8 mouse cellular contexts compared by ENCODE assay signal in the genomic region with DNA sequence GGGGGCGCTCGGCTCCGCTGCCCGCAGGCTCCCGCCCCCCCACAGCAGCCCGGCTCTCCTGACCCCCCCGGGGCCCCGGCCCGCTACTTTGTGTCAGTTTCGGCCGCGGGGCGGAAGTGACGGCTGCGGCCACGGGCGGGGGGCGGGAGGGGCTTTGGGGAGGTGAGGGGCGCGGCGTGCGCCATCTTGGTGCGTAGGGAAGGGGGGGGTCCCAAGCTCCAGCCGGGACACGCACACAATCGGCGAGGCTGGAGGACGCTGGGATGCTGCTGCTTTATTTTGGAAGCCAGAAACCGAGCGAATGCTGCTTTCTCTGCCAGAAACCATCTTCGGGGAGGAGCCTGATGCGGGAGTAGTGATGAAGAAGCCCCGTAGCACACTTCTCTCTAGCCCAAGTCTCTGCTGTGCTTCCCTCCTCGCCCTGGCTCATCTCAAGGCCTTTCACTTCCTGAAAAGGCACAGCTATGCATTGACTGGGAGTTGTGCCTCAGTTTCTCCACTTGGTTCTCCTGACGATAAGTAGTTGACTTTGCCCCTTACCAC. TPM values are rescaled to one million over a fixed set of nuclear protein-coding genes. Genes with fewer than 3 reads are reported as not detected.
A peak's percentile ranks its signal among the peaks of the same experiment; 100 is the strongest.
DNase-seq lines count a peak whose midpoint lies in the region; ATAC-seq lines count a peak whose summit lies in the region.

A gene (minus strand): TSS at position 288 of the 543 bp plus-strand sequence.

- peaks cover 13% of the 10 kb centered on the region for H3K36me3 ChIP-seq in embryonic facial prominence, embryonic 13.5 days
- peaks cover 17% of the 10 kb centered on the region for H3K36me3 ChIP-seq in heart, embryonic 13.5 days

- H3K9me3 ChIP-seq in embryonic facial prominence, embryonic 13.5 days = no peaks in the 10 kb centered on the region
- H3K9me3 ChIP-seq in heart, embryonic 13.5 days = no peaks in the 10 kb centered on the region

- peak within 1 kb of the TSS; percentile 94 for H3K4me3 ChIP-seq in embryonic facial prominence, embryonic 13.5 days
- peak within 1 kb of the TSS; percentile 96 for H3K4me3 ChIP-seq in heart, embryonic 13.5 days

- WGBS in embryonic facial prominence, embryonic 13.5 days = under 1% methylated on average over 34 of the region's 35 CpGs
- under 1% methylated on average over 29 of the region's 35 CpGs for WGBS in heart, embryonic 13.5 days

- peak within 1 kb of the TSS; percentile 97 for H3K9ac ChIP-seq in embryonic facial prominence, embryonic 13.5 days
- peak within 1 kb of the TSS; percentile 99 for H3K9ac ChIP-seq in heart, embryonic 13.5 days

- H3K27me3 ChIP-seq in embryonic facial prominence, embryonic 13.5 days = no peaks in the 10 kb centered on the region
- no peaks in the 10 kb centered on the region for H3K27me3 ChIP-seq in heart, embryonic 13.5 days (replicated peaks)

- peak; percentile 83 for DNase-seq in CD4-positive helper T cell, adult 2 months (ENCODE audit: low read depth, low spot score)
- no peak for DNase-seq in adrenal gland, adult 8-10 months
- peak; percentile 43 to 69 for DNase-seq in kidney, postnatal 36 days
- DNase-seq in lung, adult 18-20 months = peak; percentile 46 to 48
- peak; percentile 83 for DNase-seq in thymus, postnatal 4 days

- peak within 1 kb of the TSS; percentile 94 for H3K4me2 ChIP-seq in embryonic facial prominence, embryonic 13.5 days
- H3K4me2 ChIP-seq in heart, embryonic 13.5 days = peak within 1 kb of the TSS; percentile 99

- peak within 1 kb of the TSS; percentile 97 for H3K27ac ChIP-seq in embryonic facial prominence, embryonic 13.5 days
- peak within 1 kb of the TSS; percentile 100 for H3K27ac ChIP-seq in heart, embryonic 13.5 days (replicated peaks)

- peaks cover 39% of the 10 kb centered on the region for H3K4me1 ChIP-seq in embryonic facial prominence, embryonic 13.5 days
- H3K4me1 ChIP-seq in heart, embryonic 13.5 days = peaks cover 54% of the 10 kb centered on the region

- peak; percentile 54 for ATAC-seq in embryonic facial prominence, embryonic 13.5 days (ENCODE audit: insufficient number of reproducible peaks, insufficient read depth, low FRiP score, low TSS enrichment, low read depth)
- no peak for ATAC-seq in heart, embryonic 13.5 days (ENCODE audit: extremely low read depth, insufficient number of reproducible peaks, low FRiP score, low TSS enrichment)
- peak; percentile 28; the same call in 1 of the 2 replicates for ATAC-seq in neutrophil, adult 5-6 weeks (ENCODE audit: extremely low read depth, insufficient number of reproducible peaks, low FRiP score, poor library complexity, severe bottlenecking)

RNA-seq across cellular contexts. Expression of the gene that starts here (rescaled TPM):
- 10 to 100 TPM; 31.6 to 63.7 (median 46.1) TPM for total RNA-seq in adrenal gland, adult 8-10 months (2022)
- polyA plus RNA-seq in embryonic facial prominence, embryonic 13.5 days (2015; fragmentation: Nextera tagmentation; extraction: Ambion mirVana) = 16.8 and 17.8 TPM in 2 replicates
- 9.9 and 10.3 TPM in 2 replicates for polyA plus RNA-seq in heart, embryonic 13.5 days (2015; fragmentation: Nextera tagmentation; extraction: Ambion mirVana)
- total RNA-seq in neutrophil, adult 5-6 weeks (2017) = 37.9 and 45.4 TPM in 2 replicates
